Mouse (Mus musculus): ENCODE measurements around the gene Otog. TPM values are rescaled to one million over a fixed set of nuclear protein-coding genes. Genes with fewer than 3 reads are reported as not detected.

The Otog gene
- polyA plus RNA-seq (2014; fragmentation: Illumina TruSeq; extraction: RNeasy Lipid Tissue Mini Kit (QIAGEN cat#74804); ENCODE audit: insufficient read depth, low read depth, low replicate concordance), result not detected

DNA sequence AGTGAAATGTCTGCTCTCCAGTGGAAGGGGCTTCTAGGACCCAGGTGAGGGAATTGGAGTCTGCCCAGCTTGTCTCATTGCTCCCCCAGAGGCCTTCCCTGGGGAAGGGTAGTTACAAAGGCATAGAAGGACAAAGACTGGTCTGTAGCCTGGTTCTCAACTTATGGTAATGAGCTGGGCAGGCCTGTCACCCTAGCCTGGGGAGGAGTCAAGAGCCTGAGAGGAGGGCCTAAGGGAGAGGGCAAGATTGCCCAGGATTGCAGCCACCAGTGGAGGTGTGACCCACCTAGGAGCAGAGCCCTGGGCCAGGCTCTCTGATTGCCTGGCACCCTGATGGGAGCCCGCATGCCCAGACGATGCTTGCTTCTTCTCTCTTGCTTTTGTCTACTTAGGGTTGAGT lies at the start of gene Otog:
Otog (plus strand) TSS at position 292 of the 400 bp plus-strand sequence.

DNA sequence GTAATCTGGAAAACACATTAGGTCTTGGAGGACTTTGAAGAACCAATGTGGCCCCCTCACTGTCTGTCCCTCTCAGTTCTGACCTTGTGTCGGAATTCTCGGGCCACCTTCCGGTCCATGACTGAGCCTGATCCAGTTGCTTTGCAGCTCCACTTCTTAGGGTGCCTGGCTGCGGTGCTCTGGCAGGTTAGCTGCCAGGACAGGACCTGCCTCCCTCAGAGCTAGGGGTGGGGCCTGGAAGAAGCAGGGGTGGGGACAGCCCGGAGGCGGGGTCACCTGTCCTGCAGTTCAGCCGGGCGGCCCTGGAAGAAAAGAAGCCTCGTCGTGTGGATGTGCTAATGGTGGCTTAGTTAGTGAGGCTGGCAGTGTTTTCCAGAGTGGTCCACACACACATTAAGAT lies 2.4 kb upstream of the Otog start, which contains the start of gene Ush1c:
Ush1c (minus strand) TSS at position 158 of the 400 bp plus-strand sequence.

Other genes with a start within 250 kb of the Otog start
- gene Abcc6, start 210.7 kb upstream of the Otog start, polyA plus RNA-seq (2014; fragmentation: Illumina TruSeq; extraction: RNeasy Lipid Tissue Mini Kit (QIAGEN cat#74804); ENCODE audit: insufficient read depth, low read depth, low replicate concordance), result 0.27 TPM
- 19.0 TPM for gene Nomo1, start 207.3 kb upstream of the Otog start, polyA plus RNA-seq (2014; fragmentation: Illumina TruSeq; extraction: RNeasy Lipid Tissue Mini Kit (QIAGEN cat#74804); ENCODE audit: insufficient read depth, low read depth, low replicate concordance)
- 1.1 TPM for gene Kcnj11, start 140.2 kb upstream of the Otog start, polyA plus RNA-seq (2014; fragmentation: Illumina TruSeq; extraction: RNeasy Lipid Tissue Mini Kit (QIAGEN cat#74804); ENCODE audit: insufficient read depth, low read depth, low replicate concordance)
- 0.97 TPM for gene Abcc8, start 61.0 kb upstream of the Otog start, polyA plus RNA-seq (2014; fragmentation: Illumina TruSeq; extraction: RNeasy Lipid Tissue Mini Kit (QIAGEN cat#74804); ENCODE audit: insufficient read depth, low read depth, low replicate concordance)
- gene Ush1c, start 2.5 kb upstream of the Otog start, polyA plus RNA-seq (2014; fragmentation: Illumina TruSeq; extraction: RNeasy Lipid Tissue Mini Kit (QIAGEN cat#74804); ENCODE audit: insufficient read depth, low read depth, low replicate concordance), result not detected
- gene Myod1, start 135.5 kb downstream of the Otog start, polyA plus RNA-seq (2014; fragmentation: Illumina TruSeq; extraction: RNeasy Lipid Tissue Mini Kit (QIAGEN cat#74804); ENCODE audit: insufficient read depth, low read depth, low replicate concordance), result not detected
- gene Kcnc1, start 155.5 kb downstream of the Otog start, polyA plus RNA-seq (2014; fragmentation: Illumina TruSeq; extraction: RNeasy Lipid Tissue Mini Kit (QIAGEN cat#74804); ENCODE audit: insufficient read depth, low read depth, low replicate concordance), result 0.10 TPM